Mouse (Mus musculus) heart, adult 9 months (tissue): ENCODE results near the gene Top3a.
A peak's percentile ranks its signal among the peaks of the same experiment; 100 is the strongest.

Experiments
- DNase-seq, 2 experiments: peaks; one replicate each; pipeline ENCODE4 v3.0.0; 2022; ENCODE audit warnings: low spot score in 2 of 2

Gene Top3a

GRCm38 (mm10) chr11:60712639-60713255 is 64.4 kb downstream of the Top3a start:
- DNase-seq, result no peak

- DNase-seq, result no peak
Observed at GRCm38 (mm10) chr11:60712040-60712439, 65.1 kb downstream of the Top3a start.

GRCm38 (mm10) chr11:60711218-60711617 is 65.9 kb downstream of the Top3a start:
- DNase-seq, result no peak

- no peak for DNase-seq
Observed at GRCm38 (mm10) chr11:60709481-60710465, 67.4 kb downstream of the Top3a start.

GRCm38 (mm10) chr11:60708631-60709030 is 68.5 kb downstream of the Top3a start:
- no peak for DNase-seq

GRCm38 (mm10) chr11:60707672-60708071 is 69.5 kb downstream of the Top3a start:
- DNase-seq, result peak; percentile 94 to 95

- no peak for DNase-seq
Observed at GRCm38 (mm10) chr11:60706696-60707480, 70.3 kb downstream of the Top3a start.

GRCm38 (mm10) chr11:60706076-60706475 is 71.1 kb downstream of the Top3a start:
- no peak for DNase-seq

- no peak for DNase-seq
Observed at GRCm38 (mm10) chr11:60705255-60705654, 71.9 kb downstream of the Top3a start.

GRCm38 (mm10) chr11:60704023-60704880 is 72.9 kb downstream of the Top3a start:
- DNase-seq, result peak in 1 of 2 experiments; percentile 0

GRCm38 (mm10) chr11:60703131-60703530 is 74.0 kb downstream of the Top3a start:
- DNase-seq, result no peak

GRCm38 (mm10) chr11:60701611-60702010 is 75.6 kb downstream of the Top3a start:
- no peak for DNase-seq

- no peak for DNase-seq
Observed at GRCm38 (mm10) chr11:60700320-60701185, 76.6 kb downstream of the Top3a start.

- peak; percentile 86 to 87 for DNase-seq
Observed at GRCm38 (mm10) chr11:60699524-60700075, 77.6 kb downstream of the Top3a start, which contains the start of gene Llgl1. Llgl1 (plus strand) TSS chr11:60699723.

GRCm38 (mm10) chr11:60698806-60699523 is 78.2 kb downstream of the Top3a start:
- peak; percentile 83 to 85 for DNase-seq

GRCm38 (mm10) chr11:60697561-60697960 is 79.6 kb downstream of the Top3a start:
- peak in 1 of 2 experiments; percentile 9 for DNase-seq

GRCm38 (mm10) chr11:60696165-60696564 is 81.0 kb downstream of the Top3a start:
- DNase-seq, result no peak
